Mouse (Mus musculus): Measurements from ENCODE around the gene Olfr370. TPM values are rescaled to one million over a fixed set of nuclear protein-coding genes. Genes with fewer than 3 reads are reported as not detected.

Olfr370 gene
- total RNA-seq, 2 experiments from 2014 or later: not detected

Other genes with a start within 250 kb of the Olfr370 start
- 10 to 100 TPM in 1 of 2 experiments, under 1 TPM in 1; 0.78 to 77.9 TPM for gene Ucp1, start 245.4 kb upstream of the Olfr370 start, total RNA-seq (2021)
- 1 to 10 TPM; 7.6 to 8.6 TPM for gene Elmod2, start 203.3 kb upstream of the Olfr370 start, total RNA-seq (2021)
- gene Mgat4d, start 187.3 kb upstream of the Olfr370 start, total RNA-seq (2021): not detected
- not detected for gene Clgn, start 145.9 kb upstream of the Olfr370 start, total RNA-seq (2021)
- gene Scoc, start 77.4 kb upstream of the Olfr370 start, total RNA-seq (2021): 10 to 100 TPM; 39.6 to 44.3 TPM
- 100 to 1,000 TPM; 675 to 683 TPM for gene Ndufb7, start 30.9 kb downstream of the Olfr370 start, total RNA-seq (2021)
- 100 to 1,000 TPM; 184 to 210 TPM for gene Tecr, start 72.2 kb downstream of the Olfr370 start, total RNA-seq (2021)
- 10 to 100 TPM; 13.9 to 18.2 TPM for gene Dnajb1, start 72.4 kb downstream of the Olfr370 start, total RNA-seq (2021)
- gene Gipc1, start 116.9 kb downstream of the Olfr370 start, total RNA-seq (2021): 10 to 100 TPM; 34.1 to 34.6 TPM
- gene Ptger1, start 130.9 kb downstream of the Olfr370 start, total RNA-seq (2021): under 1 TPM; 0.44 to 0.53 TPM
- gene Pkn1, start 163.4 kb downstream of the Olfr370 start, total RNA-seq (2021): 10 to 100 TPM; 60.5 to 61.1 TPM
- 10 to 100 TPM; 24.1 to 26.0 TPM for gene Ddx39, start 179.4 kb downstream of the Olfr370 start, total RNA-seq (2021)
- 10 to 100 TPM; 56.7 to 59.2 TPM for gene Adgre5, start 205.5 kb downstream of the Olfr370 start, total RNA-seq (2021)